Mouse (Mus musculus) megakaryocyte, embryonic 14.5 days (primary cell): ENCODE results near the gene Nyap1.

Experiments
- FLI1 ChIP-seq: IDR thresholded peaks from 2 replicates; pipeline ENCODE4 v1.6.1; 2012; ENCODE audit warnings: low read length, inconsistent platforms, mixed read lengths
- GATA1 ChIP-seq: IDR thresholded peaks from 3 replicates; pipeline ENCODE4 v1.6.1; 2012; ENCODE audit warnings: mixed read lengths, low read length, inconsistent platforms, borderline replicate concordance

- TF ChIP-seq GATA1 (no peak), FLI1 (no peak)
Measured at GRCm38 (mm10) chr5:137723840-137724239, 17.6 kb downstream of the Nyap1 start.
